Mouse (Mus musculus) neural tube, embryonic 15.5 days (tissue): ENCODE results near the gene Aifm2. TPM values are rescaled to one million over a fixed set of nuclear protein-coding genes. Genes with fewer than 3 reads are reported as not detected.

Source experiments
- ATAC-seq: fragments of 200-750 bp; cut with Nextera tagmentation; 2 replicates; pipeline ENCODE4 v1.8.0; 2017; ENCODE audit warnings: mild to moderate bottlenecking, moderate TSS enrichment, moderate library complexity; ENCODE audit not compliant: low FRiP score
- H3K27ac ChIP-seq: fragments of 300-500 bp; sonication (generic); replicated peaks from 2 replicates; pipeline ENCODE4 v1.5.1; 2015; ENCODE audit warnings: mild to moderate bottlenecking, inconsistent platforms
- H3K27me3 ChIP-seq: fragments of 300-500 bp; sonication (generic); replicated peaks from 2 replicates; pipeline ENCODE4 v1.6.1; 2015; ENCODE audit warnings: inconsistent platforms
- H3K36me3 ChIP-seq: fragments of 300-500 bp; sonication (generic); 2 replicates; pipeline ENCODE4 v1.6.1; 2015; ENCODE audit warnings: inconsistent platforms
- H3K4me1 ChIP-seq: fragments of 300-500 bp; sonication (generic); 2 replicates; pipeline ENCODE4 v1.6.1; 2015; ENCODE audit warnings: inconsistent platforms
- H3K4me2 ChIP-seq: fragments of 300-500 bp; sonication (generic); 2 replicates; pipeline ENCODE4 v1.6.1; 2015; ENCODE audit warnings: inconsistent platforms, mild to moderate bottlenecking, moderate library complexity
- H3K4me3 ChIP-seq: fragments of 300-500 bp; sonication (generic); replicated peaks from 2 replicates; pipeline ENCODE4 v1.5.1; 2015; ENCODE audit warnings: mild to moderate bottlenecking, inconsistent platforms
- H3K9ac ChIP-seq: fragments of 300-500 bp; sonication (generic); replicated peaks from 2 replicates; pipeline ENCODE4 v1.6.1; 2015; ENCODE audit warnings: mild to moderate bottlenecking, inconsistent platforms
- H3K9me3 ChIP-seq: fragments of 300-500 bp; sonication (generic); replicated peaks from 2 replicates; pipeline ENCODE4 v1.6.1; 2016; ENCODE audit warnings: inconsistent platforms
- whole genome bisulfite sequencing: fragments of 180-500 bp; shearing (Covaris S2); methylation state at CpG from one replicate; pipeline ENCODE4 v1.1.7; 2015; ENCODE audit warnings: mixed read lengths; 5-methylcytosine and 5-hydroxymethylcytosine counted together
- polyA plus RNA-seq: library from polyadenylated mRNA; unstranded; fragments of >200 nt; fragmentation: Nextera tagmentation; extraction: Ambion mirVana; gene quantifications from 2 replicates; pipeline ENCODE4 v1.2.1, GENCODE M21; 2015

Gene Aifm2
- polyA plus RNA-seq, 1 experiment from 2014 or later, result 18.2 TPM

DNA sequence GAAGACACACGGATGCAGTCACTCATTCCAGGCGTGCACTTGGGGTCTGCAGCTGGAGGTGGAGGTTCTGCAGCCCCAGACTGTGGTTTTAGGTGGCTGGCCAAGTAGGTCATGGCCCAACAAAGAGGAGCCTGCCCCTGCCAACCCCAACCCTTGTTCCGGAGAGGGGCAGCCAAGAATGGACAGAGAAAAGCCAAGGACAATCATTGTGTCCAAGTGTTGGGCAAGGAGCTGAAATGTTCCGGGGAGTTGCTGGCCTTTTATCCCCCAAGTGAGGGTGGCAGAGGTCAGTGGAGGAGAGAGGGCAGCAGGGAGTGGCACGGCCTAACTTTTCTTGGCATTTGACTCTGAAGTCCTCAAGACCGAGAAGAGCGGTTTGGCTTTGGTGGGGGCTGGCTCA is 5.3 kb downstream of the Aifm2 start:
- H3K27ac ChIP-seq, result no peak overlapping the region
- H3K4me2 ChIP-seq, result no peak overlapping the region
- no peak overlapping the region for H3K4me3 ChIP-seq
- H3K27me3 ChIP-seq, result no peaks in the 10 kb centered on the region
- no peak for ATAC-seq
- H3K9ac ChIP-seq, result no peak overlapping the region
- H3K4me1 ChIP-seq, result peaks cover 7% of the 10 kb centered on the region
- H3K36me3 ChIP-seq, result no peaks in the 10 kb centered on the region
- no peaks in the 10 kb centered on the region for H3K9me3 ChIP-seq
- WGBS, result 92% methylated on average over 7 of the region's 7 CpGs

DNA sequence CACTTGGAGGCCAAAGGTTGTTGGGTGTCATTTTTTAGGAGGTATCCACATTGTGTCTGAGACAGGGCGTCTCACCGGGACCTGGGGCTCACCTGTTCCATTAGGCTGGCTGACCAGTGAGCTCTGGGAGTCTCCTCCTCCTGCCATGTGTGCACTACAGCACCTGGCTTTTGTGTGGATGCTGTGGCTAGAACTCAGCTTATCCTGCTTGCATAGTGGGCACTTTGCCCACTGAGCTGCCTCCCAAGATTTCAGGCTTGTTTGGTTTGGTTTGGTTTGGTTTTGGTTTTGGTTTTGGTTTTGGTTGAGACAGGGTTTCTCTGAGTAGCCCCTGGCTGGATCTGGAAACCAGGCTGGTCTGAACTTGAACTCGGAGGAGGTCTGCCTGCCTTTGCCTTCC is 7.2 kb downstream of the Aifm2 start:
- WGBS, result 87% methylated on average over 3 of the region's 3 CpGs
- Histone ChIP-seq H3K9me3 (no peaks in the 10 kb centered on the region), H3K36me3 (no peaks in the 10 kb centered on the region), H3K27me3 (no peaks in the 10 kb centered on the region), H3K4me3 (no peak overlapping the region), H3K4me2 (no peak overlapping the region), H3K27ac (no peak overlapping the region), H3K4me1 (no peaks in the 10 kb centered on the region), H3K9ac (no peak overlapping the region)
- ATAC-seq, result no peak

DNA sequence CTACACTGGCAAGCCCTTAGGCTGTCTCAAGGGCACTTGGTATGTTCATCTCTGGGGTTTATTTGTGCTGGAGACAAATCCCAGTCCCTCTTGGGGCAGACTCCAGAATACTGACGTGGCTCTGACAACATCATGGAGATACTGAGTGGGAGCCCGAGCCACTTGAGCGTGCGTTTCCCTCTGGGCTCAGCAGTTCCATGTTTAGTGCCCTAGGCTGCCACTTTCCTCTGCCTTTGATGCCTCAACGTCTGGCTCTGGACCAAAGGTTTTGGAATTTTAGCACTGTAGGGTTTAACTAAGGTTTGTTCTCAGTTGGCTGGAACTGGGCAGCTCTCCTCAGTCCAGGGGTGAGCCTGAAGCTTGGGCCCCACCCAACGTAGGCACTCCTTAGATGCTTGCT is 8.2 kb downstream of the Aifm2 start:
- H3K4me2 ChIP-seq, result no peak overlapping the region
- H3K27ac ChIP-seq, result no peak overlapping the region
- no peaks in the 10 kb centered on the region for H3K36me3 ChIP-seq
- H3K9ac ChIP-seq, result no peak overlapping the region
- H3K9me3 ChIP-seq, result no peaks in the 10 kb centered on the region
- no peak for ATAC-seq
- WGBS, result 70% methylated on average over 6 of the region's 6 CpGs
- H3K4me1 ChIP-seq, result no peaks in the 10 kb centered on the region
- no peaks in the 10 kb centered on the region for H3K27me3 ChIP-seq
- H3K4me3 ChIP-seq, result no peak overlapping the region

DNA sequence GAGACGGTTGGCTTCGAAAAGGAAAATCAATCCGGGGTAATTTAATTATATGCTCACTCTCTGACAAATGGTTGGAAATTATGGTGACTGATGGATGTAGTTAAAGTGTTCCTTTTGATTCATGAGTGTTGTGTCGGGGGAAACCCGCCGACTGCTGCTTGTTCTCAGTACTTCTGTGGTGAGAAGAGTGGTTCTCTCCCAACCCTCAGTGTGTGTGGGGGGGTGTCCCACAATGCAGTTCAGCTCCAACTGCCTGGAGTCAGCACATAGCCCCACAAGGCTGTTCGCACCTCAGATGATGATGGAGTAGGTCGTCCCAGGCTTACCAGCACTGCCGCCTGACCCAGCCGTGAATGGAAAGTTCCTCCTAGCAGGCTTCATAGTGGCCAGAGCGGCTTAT is 14.1 kb downstream of the Aifm2 start:
- no peak for ATAC-seq
- Histone ChIP-seq H3K4me3 (no peak overlapping the region), H3K27ac (no peak overlapping the region), H3K27me3 (no peaks in the 10 kb centered on the region), H3K9me3 (no peaks in the 10 kb centered on the region), H3K4me2 (no peak overlapping the region), H3K9ac (no peak overlapping the region), H3K4me1 (no peaks in the 10 kb centered on the region), H3K36me3 (0 out of 2 replicates have a peak, but pooled peaks cover 5% of the 10 kb centered on the region)
- 57% methylated on average over 11 of the region's 11 CpGs for WGBS

DNA sequence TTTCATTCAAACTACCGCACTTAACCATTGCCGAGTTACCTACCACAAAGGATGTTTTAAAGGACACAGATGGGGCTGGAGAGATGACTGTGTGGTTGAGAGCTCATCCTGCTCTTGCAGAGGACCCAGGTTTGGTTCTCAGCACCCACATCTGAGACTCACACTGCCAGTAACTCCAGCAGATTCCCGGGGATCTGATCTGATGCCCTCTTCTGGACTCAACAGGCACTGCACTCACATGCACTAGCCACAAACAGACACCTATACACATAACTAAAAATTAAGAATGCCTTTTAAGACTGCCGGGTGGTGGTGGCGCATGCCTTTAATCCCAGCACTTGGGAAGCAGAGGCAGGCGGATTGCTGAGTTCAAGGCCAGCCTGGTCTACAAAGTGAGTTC is 15.1 kb downstream of the Aifm2 start:
- no peak for ATAC-seq
- 0 out of 2 replicates have a peak, but pooled peaks cover 5% of the 10 kb centered on the region for H3K36me3 ChIP-seq
- H3K4me2 ChIP-seq, result no peak overlapping the region
- H3K27me3 ChIP-seq, result no peaks in the 10 kb centered on the region
- H3K9me3 ChIP-seq, result no peaks in the 10 kb centered on the region
- no peak overlapping the region for H3K4me3 ChIP-seq
- H3K9ac ChIP-seq, result no peak overlapping the region
- H3K4me1 ChIP-seq, result no peaks in the 10 kb centered on the region
- H3K27ac ChIP-seq, result no peak overlapping the region
- WGBS, result 96% methylated on average over 6 of the region's 6 CpGs

DNA sequence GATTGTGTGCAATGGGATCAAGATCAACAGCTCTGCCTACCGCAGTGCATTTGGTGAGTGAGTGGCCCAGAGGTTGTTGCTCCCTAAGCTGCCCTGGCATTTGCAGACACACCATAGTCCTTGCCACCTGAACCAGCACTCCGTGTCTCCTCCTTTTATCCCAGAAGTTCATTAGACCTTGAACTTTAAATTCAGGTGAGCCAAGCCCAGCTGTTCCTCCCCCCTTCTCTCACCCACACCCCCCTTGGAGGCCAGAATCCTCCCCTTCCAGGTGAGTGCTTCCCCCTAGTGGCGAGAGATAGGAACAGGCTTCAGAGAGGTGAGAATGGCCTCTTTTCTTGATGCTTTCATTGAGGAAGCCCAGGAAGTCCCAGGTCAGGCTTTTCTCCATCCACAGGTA is 19.3 kb downstream of the Aifm2 start:
- peaks cover 30% of the 10 kb centered on the region for H3K36me3 ChIP-seq
- WGBS, result 45% methylated on average over 3 of the region's 3 CpGs

DNA sequence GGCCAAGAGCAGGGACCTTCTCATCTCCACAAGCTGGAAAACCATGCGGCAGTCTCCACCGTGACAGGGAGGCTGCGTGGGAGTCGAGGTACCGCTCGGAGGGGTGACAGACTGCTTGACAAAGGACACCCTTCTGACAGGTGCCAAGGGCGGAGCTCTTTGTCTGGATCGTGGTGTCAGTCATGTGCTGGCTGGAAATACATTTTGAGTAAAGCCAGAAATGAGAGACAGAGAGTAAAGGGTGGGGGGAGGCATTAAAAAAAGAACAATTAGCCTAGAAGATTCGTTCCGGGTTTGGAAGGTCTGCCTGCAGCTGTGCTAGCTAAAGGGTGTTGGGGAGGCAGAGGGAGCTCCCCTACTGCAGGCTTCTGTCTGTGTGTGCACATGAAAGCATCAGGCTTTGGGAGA is 21.6 kb downstream of the Aifm2 start:
- H3K36me3 ChIP-seq, result peaks cover 47% of the 10 kb centered on the region
- WGBS, result 75% methylated on average over 10 of the region's 10 CpGs
- 0 out of 2 replicates have a peak overlapping the region, but pooled peaks have one; percentile 28 for H3K27ac ChIP-seq

More for the DNA sequence above, 19.3 kb downstream of the Aifm2 start:
- no peaks in the 10 kb centered on the region for H3K27me3 ChIP-seq
- no peaks in the 10 kb centered on the region for H3K4me1 ChIP-seq
- H3K4me2 ChIP-seq, result no peak overlapping the region
- no peak overlapping the region for H3K4me3 ChIP-seq
- no peak overlapping the region for H3K9ac ChIP-seq
- no peaks in the 10 kb centered on the region for H3K9me3 ChIP-seq
- no peak for ATAC-seq
- H3K27ac ChIP-seq, result no peak overlapping the region

DNA sequence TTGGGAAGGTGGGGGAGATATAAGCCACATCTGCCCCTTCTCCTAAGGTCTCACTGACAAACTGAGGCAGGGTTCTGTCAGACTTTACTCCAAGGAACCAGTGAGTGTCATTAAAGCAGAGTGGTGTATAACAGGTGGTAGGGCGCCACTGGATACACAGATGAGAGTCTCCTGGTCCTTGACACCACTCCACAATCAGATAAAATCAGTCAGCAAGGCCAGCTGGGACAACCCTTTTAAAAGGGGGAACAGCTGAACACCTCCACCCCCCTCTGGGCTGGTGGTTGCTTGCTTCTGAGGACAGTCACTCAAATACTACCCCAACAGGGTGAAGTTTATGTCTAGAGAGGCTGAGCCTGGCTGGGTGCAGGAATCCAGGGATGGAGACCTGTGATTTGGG is 22.5 kb downstream of the Aifm2 start:
- peaks cover 56% of the 10 kb centered on the region for H3K36me3 ChIP-seq
- H3K27ac ChIP-seq, result no peak overlapping the region
- no peak overlapping the region for H3K9ac ChIP-seq
- H3K27me3 ChIP-seq, result no peaks in the 10 kb centered on the region
- no peaks in the 10 kb centered on the region for H3K4me1 ChIP-seq
- no peak for ATAC-seq
- H3K9me3 ChIP-seq, result no peaks in the 10 kb centered on the region
- no peak overlapping the region for H3K4me3 ChIP-seq
- 96% methylated on average over 1 of the region's 1 CpGs for WGBS
- H3K4me2 ChIP-seq, result no peak overlapping the region

More for the DNA sequence above, 21.6 kb downstream of the Aifm2 start:
- no peaks in the 10 kb centered on the region for H3K9me3 ChIP-seq
- no peak overlapping the region for H3K4me2 ChIP-seq
- H3K9ac ChIP-seq, result no peak overlapping the region
- no peaks in the 10 kb centered on the region for H3K27me3 ChIP-seq
- ATAC-seq, result peak; percentile 10; the same call in 1 of the 2 replicates
- H3K4me1 ChIP-seq, result no peaks in the 10 kb centered on the region
- H3K4me3 ChIP-seq, result no peak overlapping the region

DNA sequence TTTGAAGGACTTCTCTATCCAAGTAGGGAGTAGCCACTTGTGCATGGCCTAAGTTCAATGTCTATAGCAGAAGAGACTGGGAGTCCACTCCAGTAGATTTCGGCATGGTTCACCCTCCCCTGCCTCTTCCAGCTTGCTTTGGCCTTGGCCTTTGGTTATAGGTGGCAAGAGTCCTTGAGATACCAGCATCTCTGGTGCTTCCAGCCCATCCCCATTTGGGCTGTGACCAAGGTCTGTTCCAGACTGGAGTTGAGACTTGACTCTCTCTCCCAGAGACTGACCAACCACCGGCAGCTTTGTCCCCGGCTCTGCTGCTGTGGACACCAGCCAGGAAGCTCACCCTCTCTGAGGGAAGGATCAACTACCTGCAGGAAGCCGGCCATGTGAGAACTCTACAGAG is 23.1 kb downstream of the Aifm2 start:
- H3K4me1 ChIP-seq, result no peaks in the 10 kb centered on the region
- H3K27ac ChIP-seq, result no peak overlapping the region
- ATAC-seq, result no peak
- H3K4me2 ChIP-seq, result no peak overlapping the region
- H3K36me3 ChIP-seq, result peaks cover 62% of the 10 kb centered on the region
- WGBS, result 95% methylated on average over 4 of the region's 4 CpGs
- no peak overlapping the region for H3K9ac ChIP-seq
- no peak overlapping the region for H3K4me3 ChIP-seq
- no peaks in the 10 kb centered on the region for H3K27me3 ChIP-seq
- H3K9me3 ChIP-seq, result no peaks in the 10 kb centered on the region

DNA sequence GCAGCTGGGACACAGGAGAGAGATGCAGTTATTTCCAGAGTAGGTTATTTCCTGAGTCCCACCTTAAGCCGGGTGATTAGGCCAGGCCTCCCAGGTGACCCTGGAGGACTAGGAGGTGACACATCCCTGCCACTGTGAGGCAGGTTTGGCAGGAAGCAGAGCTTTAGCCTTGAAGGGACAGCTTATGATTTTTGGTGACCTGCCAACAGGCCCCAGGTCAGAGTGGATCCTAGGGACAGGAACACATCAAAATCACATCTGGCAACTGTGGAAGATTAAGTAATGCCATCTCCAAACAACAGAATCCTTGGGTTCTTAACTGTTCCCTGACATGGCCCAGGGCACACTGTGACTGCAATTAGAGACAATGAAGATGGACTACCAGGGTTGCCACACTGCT is 26.2 kb downstream of the Aifm2 start:
- H3K27ac ChIP-seq, result no peak overlapping the region
- H3K4me1 ChIP-seq, result no peaks in the 10 kb centered on the region
- ATAC-seq, result no peak
- no peak overlapping the region for H3K9ac ChIP-seq
- 78% methylated on average over 1 of the region's 1 CpGs for WGBS
- no peaks in the 10 kb centered on the region for H3K27me3 ChIP-seq
- peaks cover 93% of the 10 kb centered on the region for H3K36me3 ChIP-seq
- no peak overlapping the region for H3K4me3 ChIP-seq
- no peak overlapping the region for H3K4me2 ChIP-seq
- no peaks in the 10 kb centered on the region for H3K9me3 ChIP-seq

DNA sequence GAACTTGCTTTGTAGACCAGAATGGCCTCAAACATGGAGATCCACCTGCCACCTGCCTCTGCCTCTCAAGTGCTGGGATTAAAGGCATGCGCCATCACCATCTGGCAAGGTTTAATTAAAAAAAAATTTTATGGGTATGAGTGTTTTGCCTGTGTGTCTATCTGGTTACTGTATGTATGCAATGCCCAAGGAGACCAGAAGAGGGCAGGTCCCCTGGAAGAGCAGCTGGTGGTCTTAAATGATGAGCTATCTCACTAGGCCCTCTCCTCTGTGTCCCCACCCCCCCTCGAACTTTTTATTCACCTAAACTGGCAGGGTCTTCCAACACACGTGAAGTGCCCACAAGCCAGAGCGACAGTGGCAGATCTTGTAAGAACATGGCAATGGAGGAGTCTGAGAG is 26.8 kb downstream of the Aifm2 start:
- Histone ChIP-seq H3K4me1 (no peaks in the 10 kb centered on the region), H3K9me3 (no peaks in the 10 kb centered on the region), H3K4me2 (no peak overlapping the region), H3K36me3 (peaks cover 95% of the 10 kb centered on the region), H3K27me3 (no peaks in the 10 kb centered on the region), H3K27ac (no peak overlapping the region), H3K9ac (no peak overlapping the region), H3K4me3 (no peak overlapping the region)
- WGBS, result 81% methylated on average over 4 of the region's 4 CpGs
- no peak for ATAC-seq

DNA sequence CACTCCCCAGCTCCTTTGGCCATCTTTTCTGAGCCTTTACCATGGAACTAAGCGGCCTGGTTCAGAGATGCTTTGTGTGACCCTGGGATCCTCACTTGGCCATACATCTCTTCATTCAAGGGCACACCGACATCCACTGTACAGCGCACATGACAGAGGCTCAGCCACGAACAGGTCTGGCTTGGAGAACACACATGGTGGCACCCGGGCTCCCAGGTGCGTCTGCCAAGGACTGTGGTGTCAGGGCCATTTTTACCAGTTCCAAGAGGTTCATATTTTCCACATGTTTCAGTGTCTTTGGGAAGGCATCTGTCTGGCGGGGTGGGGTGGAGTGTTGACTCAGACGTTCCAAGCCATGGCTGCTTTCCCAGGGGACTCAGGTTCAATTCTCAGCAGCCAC is 27.3 kb downstream of the Aifm2 start:
- whole genome bisulfite sequencing, result 95% methylated on average over 8 of the region's 8 CpGs
- Histone ChIP-seq H3K4me3 (no peak overlapping the region), H3K9me3 (no peaks in the 10 kb centered on the region), H3K4me2 (no peak overlapping the region), H3K27me3 (no peaks in the 10 kb centered on the region), H3K36me3 (peaks cover 99% of the 10 kb centered on the region), H3K4me1 (no peaks in the 10 kb centered on the region), H3K9ac (no peak overlapping the region), H3K27ac (no peak overlapping the region)
- no peak for ATAC-seq

DNA sequence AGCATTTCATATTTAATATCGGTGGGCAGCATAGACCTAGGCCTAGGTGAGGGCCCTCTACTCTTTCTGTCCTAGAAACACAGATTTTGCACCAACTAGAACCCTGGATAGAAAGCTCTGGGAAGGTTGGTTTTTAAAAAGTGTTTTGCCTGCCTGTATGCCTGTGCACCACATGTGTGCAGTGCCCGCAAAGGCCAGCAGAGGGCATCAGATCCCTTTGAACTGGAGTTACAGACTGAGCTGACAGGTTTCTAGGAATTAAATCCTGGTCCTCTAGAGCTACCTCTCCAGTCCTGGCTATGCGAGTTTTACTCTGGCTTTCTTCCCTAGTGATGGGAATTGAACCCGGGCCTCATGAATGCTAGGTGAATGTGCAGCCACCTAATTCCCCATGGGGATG is 30.1 kb downstream of the Aifm2 start:
- Histone ChIP-seq H3K4me1 (no peaks in the 10 kb centered on the region), H3K27me3 (no peaks in the 10 kb centered on the region), H3K9ac (no peak overlapping the region), H3K9me3 (no peaks in the 10 kb centered on the region), H3K4me3 (no peak overlapping the region), H3K36me3 (peaks cover 95% of the 10 kb centered on the region), H3K27ac (no peak overlapping the region), H3K4me2 (no peak overlapping the region)
- 87% methylated on average over 4 of the region's 4 CpGs for WGBS
- ATAC-seq, result no peak
